In the genomic region with DNA sequence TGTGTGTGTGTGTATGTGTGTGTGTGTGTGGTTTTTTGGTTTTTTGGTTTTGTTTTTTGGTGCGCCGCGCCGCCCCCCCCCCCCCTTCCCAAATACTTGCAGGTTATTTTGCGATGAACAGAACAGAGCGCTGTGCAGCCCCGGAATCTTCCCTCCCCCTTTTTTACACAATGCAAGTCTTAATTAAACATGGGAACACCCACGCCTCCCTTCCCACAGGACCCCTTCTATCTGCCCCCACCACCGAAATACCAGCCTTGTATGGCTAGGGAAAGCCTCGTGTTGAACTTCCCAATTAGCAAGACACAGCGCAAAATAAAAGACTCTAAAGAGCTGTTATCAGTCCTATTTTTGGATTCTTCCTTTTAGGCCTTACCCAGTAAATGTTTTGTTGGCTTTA, we compare ENCODE assay signal across 16 mouse cellular contexts. TPM values are rescaled to one million over a fixed set of nuclear protein-coding genes. Genes with fewer than 3 reads are reported as not detected.
"Had no signal": no experiment of that assay in that cellular context is flagged by ENCODE, and none has a peak within 500 bp of the region (broad histone marks: within the 10 kb centered on the region; RNA-seq: fewer than 3 reads in every experiment).

No protein-coding gene starts in this region.

- ATAC-seq: midbrain, embryonic 13.5 days had no signal

- H3K27ac ChIP-seq: left cerebral cortex, adult 2 months; limb, embryonic 10.5 days; lung, embryonic 15.5 days; macrophage; midbrain, embryonic 13.5 days; neural tube, embryonic 15.5 days had no signal

- H3K9ac ChIP-seq: lung, embryonic 15.5 days; midbrain, embryonic 13.5 days; neural tube, embryonic 15.5 days had no signal

- H3K4me3 ChIP-seq: left cerebral cortex, adult 2 months; limb, embryonic 10.5 days; lung, embryonic 15.5 days; midbrain, embryonic 13.5 days; myocyte; neural tube, embryonic 15.5 days had no signal

- H3K36me3 ChIP-seq: limb, embryonic 10.5 days; lung, embryonic 15.5 days; midbrain, embryonic 13.5 days; neural tube, embryonic 15.5 days had no signal

- H3K4me1 ChIP-seq: lung, embryonic 15.5 days; neural tube, embryonic 15.5 days had no signal

- H3K4me2 ChIP-seq: liver, embryonic 11.5 days; lung, embryonic 15.5 days; midbrain, embryonic 13.5 days; neural tube, embryonic 15.5 days had no signal

- H3K9me3 ChIP-seq: limb, embryonic 10.5 days; lung, embryonic 15.5 days; midbrain, embryonic 13.5 days; neural tube, embryonic 15.5 days had no signal

- DNase-seq: kidney, postnatal 10 days; kidney, postnatal 4 days; lung, postnatal 14 days; right cerebral cortex, adult 18-20 months; right cerebral cortex, postnatal 25 days; thymus, postnatal 4 days had no signal

RNA-seq across cellular contexts. Expression of a gene that starts 6.3 kb away (rescaled TPM):
- polyA plus RNA-seq: liver, embryonic 16.5 days; lung, embryonic 15.5 days; macrophage; thymus, postnatal 0 days had no signal
